Mouse (Mus musculus) kidney, postnatal 0 days (tissue): ENCODE results near the gene Zfp787. TPM values are rescaled to one million over a fixed set of nuclear protein-coding genes. Genes with fewer than 3 reads are reported as not detected.
A peak's percentile ranks its signal among the peaks of the same experiment; 100 is the strongest.

ENCODE experiments used
- ATAC-seq: fragments of 200-750 bp; cut with Nextera tagmentation; replicated peaks from 2 replicates; pipeline ENCODE4 v1.8.0; 2017; ENCODE audit warnings: low read depth, moderate number of reproducible peaks, moderate TSS enrichment, moderate library complexity; ENCODE audit not compliant: low FRiP score
- DNase-seq: peaks from one replicate; pipeline ENCODE4 v3.0.0-alpha.2; 2016; ENCODE audit warnings: low spot score
- H3K27ac ChIP-seq: fragments of 300-500 bp; sonication (generic); 2 replicates; pipeline ENCODE4 v1.5.1; 2014; ENCODE audit warnings: mild to moderate bottlenecking
- H3K27me3 ChIP-seq: fragments of 300-500 bp; sonication (generic); 2 replicates; pipeline ENCODE4 v1.6.1; 2014; ENCODE audit warnings: low read length, mixed read lengths; ENCODE audit not compliant: insufficient read depth
- H3K36me3 ChIP-seq: fragments of 300-500 bp; sonication (generic); 2 replicates; pipeline ENCODE4 v1.6.1; 2014; ENCODE audit warnings: low read length, mixed read lengths; ENCODE audit not compliant: insufficient read depth
- H3K4me1 ChIP-seq: fragments of 300-500 bp; sonication (generic); replicated peaks from 2 replicates; pipeline ENCODE4 v1.6.1; 2014; ENCODE audit warnings: antibody characterized with exemption, low read length, mixed read lengths; ENCODE audit not compliant: insufficient read depth
- H3K4me2 ChIP-seq: fragments of 300-500 bp; sonication (generic); 2 replicates; pipeline ENCODE4 v1.6.1; 2014; ENCODE audit warnings: mild to moderate bottlenecking, low read length, moderate library complexity, mixed read lengths
- H3K4me3 ChIP-seq: fragments of 300-500 bp; sonication (generic); replicated peaks from 2 replicates; pipeline ENCODE4 v1.5.1; 2014; ENCODE audit warnings: low read depth, low read length
- H3K9ac ChIP-seq: fragments of 300-500 bp; sonication (generic); 2 replicates; pipeline ENCODE4 v1.6.1; 2014; ENCODE audit warnings: low read depth, low read length
- H3K9me3 ChIP-seq: fragments of 300-500 bp; sonication (generic); replicated peaks from 2 replicates; pipeline ENCODE4 v1.6.1; 2016; ENCODE audit warnings: low read length, inconsistent platforms, mixed read lengths
- CTCF ChIP-seq: IDR thresholded peaks from 2 replicates; pipeline ENCODE4 v1.5.1; 2016; ENCODE audit warnings: antibody characterized with exemption, low read depth, mild to moderate bottlenecking, moderate library complexity
- WGBS: fragments of 180-500 bp; shearing (Covaris S2); extraction: QIAGEN DNeasy Blood & Tissue Kit; methylation state at CpG from one replicate; pipeline ENCODE4 v1.1.7; 2014; 5-methylcytosine and 5-hydroxymethylcytosine counted together
- polyA plus RNA-seq: library from polyadenylated mRNA; unstranded; fragments of >200 nt; fragmentation: Nextera tagmentation; extraction: Ambion mirVana; gene quantifications from 2 replicates; pipeline ENCODE4 v1.2.1, GENCODE M21; 2015

Zfp787 gene
- polyA plus RNA-seq, 1 experiment from 2014 or later: 72.0 TPM

DNA sequence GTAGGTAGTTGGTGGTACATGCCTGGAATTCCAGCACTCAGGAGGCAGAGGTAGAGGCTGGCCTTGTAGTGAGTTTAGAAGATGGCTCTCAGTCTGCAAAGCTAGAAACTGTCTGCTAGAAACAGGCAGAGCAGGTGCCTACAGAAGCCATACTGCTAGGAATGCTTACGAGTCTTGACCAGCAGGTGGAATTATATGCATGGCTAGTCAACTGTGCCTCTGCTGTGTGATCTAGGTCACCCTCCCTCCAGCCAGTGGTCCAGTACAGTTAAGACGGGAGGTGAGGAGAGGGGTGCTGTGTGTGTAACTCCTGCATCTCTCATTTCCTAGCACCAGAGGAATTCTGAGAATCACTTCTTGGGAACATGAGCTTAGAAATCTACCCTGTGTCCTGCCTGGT is 31.0 kb upstream of the Zfp787 start:
- H3K4me1 ChIP-seq: no peaks in the 10 kb centered on the region
- no peak overlapping the region for H3K9ac ChIP-seq
- ATAC-seq (no peak), DNase-seq (no peak)
- WGBS: 38% methylated on average over 2 of the region's 2 CpGs
- H3K9me3 ChIP-seq: no peaks in the 10 kb centered on the region
- H3K4me3 ChIP-seq: no peak overlapping the region
- H3K4me2 ChIP-seq: no peak overlapping the region
- H3K36me3 ChIP-seq: peaks cover 43% of the 10 kb centered on the region
- H3K27ac ChIP-seq: no peak overlapping the region; the same call in 1 of the 2 replicates
- no peaks in the 10 kb centered on the region for H3K27me3 ChIP-seq
- no peak for TF ChIP-seq CTCF

DNA sequence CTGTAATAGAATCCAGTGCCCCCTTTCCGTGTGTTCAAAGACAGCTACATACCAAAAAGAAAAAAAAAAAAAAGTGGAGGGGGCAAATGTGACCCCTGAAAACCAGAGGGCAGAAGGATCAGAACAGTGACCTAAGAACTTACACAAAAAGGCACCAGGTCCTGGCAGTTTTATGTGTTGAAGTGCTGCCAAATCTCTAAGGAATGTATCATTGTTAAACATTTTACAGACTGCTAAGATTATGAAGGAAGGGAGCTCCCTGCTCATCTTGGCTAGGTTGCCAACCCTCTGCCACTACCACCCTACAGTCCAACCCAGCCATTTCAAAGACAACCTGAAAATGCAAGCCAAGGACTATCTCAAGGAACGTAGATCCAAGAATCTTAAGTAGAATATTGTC is 30.4 kb upstream of the Zfp787 start:
- DNase-seq (no peak), ATAC-seq (no peak)
- H3K4me1 ChIP-seq: no peaks in the 10 kb centered on the region
- no peak overlapping the region for H3K9ac ChIP-seq
- H3K9me3 ChIP-seq: no peaks in the 10 kb centered on the region
- no peak overlapping the region for H3K27ac ChIP-seq
- H3K36me3 ChIP-seq: peaks cover 43% of the 10 kb centered on the region
- TF ChIP-seq CTCF: no peak
- WGBS: 93% methylated on average over 2 of the region's 2 CpGs
- H3K4me2 ChIP-seq: no peak overlapping the region
- H3K4me3 ChIP-seq: no peak overlapping the region
- H3K27me3 ChIP-seq: no peaks in the 10 kb centered on the region

DNA sequence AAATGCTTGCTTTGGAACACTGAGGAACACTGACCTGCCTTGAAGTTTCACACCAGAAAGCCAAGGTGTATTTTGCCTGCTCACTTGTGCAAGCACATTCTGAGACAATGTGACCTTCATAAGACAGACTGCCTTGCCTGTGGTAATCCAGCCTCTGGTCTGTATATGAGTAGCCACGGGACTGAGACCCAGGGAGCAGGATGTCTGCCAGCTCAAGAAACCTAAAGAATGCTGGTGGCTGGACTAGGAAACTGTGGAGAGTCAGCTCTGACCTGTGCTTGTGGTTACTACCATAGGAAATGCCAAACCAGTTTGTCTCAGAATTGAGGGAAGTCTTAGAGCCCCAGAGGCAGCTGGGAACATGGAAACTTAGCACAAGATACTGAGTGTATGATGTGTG is 29.6 kb upstream of the Zfp787 start:
- Histone ChIP-seq H3K4me1 (no peaks in the 10 kb centered on the region), H3K27me3 (no peaks in the 10 kb centered on the region), H3K4me3 (no peak overlapping the region), H3K27ac (0 out of 2 replicates have a peak overlapping the region, but pooled peaks have one; percentile 8), H3K4me2 (no peak overlapping the region), H3K9me3 (no peaks in the 10 kb centered on the region), H3K9ac (no peak overlapping the region), H3K36me3 (peaks cover 43% of the 10 kb centered on the region)
- WGBS: 93% methylated on average over 1 of the region's 1 CpGs
- no peak for ATAC-seq
- TF ChIP-seq CTCF: no peak
- no peak for DNase-seq

DNA sequence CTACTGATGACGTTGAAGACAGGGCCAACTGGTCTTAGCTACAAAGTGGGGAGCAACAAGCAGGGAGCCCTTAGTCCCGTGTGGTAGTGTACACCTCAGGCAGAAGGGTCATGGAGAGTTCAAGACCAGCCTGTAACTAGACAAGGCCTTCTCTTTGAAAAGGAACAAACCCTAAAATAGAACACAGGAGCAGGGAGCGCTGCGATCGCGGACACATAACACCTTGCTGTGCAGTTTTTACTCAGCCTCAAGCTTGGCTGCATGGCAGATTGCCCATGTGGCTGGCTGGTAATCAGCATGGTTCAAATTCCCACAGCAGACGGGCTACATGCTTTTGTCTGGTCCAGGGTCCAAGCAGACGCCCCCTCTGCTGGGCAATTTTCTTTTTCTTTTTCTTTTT is 28.7 kb upstream of the Zfp787 start:
- Histone ChIP-seq H3K4me3 (no peak overlapping the region), H3K4me1 (no peaks in the 10 kb centered on the region), H3K4me2 (no peak overlapping the region), H3K9me3 (no peaks in the 10 kb centered on the region), H3K9ac (no peak overlapping the region), H3K27ac (no peak overlapping the region), H3K27me3 (no peaks in the 10 kb centered on the region), H3K36me3 (peaks cover 40% of the 10 kb centered on the region)
- WGBS: 80% methylated on average over 8 of the region's 8 CpGs
- no peak for DNase-seq
- no peak for TF ChIP-seq CTCF
- ATAC-seq: no peak

DNA sequence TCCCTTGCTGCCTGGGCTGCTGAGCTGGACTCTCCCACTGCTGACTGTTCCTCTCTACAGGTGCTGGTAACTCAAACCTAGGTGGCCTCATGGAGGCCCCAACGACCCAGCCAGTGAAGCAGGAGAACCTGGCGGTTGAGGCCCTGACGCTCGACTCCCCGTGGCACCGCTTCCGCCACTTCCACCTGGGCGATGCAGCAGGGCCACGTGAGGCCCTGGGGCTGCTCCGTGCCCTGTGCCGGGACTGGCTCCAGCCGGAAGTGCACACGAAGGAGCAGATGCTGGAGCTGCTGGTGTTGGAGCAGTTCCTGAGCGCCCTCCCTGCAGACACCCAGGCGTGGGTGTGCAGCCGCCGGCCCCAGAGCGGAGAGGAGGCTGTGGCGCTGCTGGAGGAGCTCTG is 28.0 kb upstream of the Zfp787 start:
- WGBS: 91% methylated on average over 19 of the region's 19 CpGs
- H3K9ac ChIP-seq: no peak overlapping the region
- no peaks in the 10 kb centered on the region for H3K4me1 ChIP-seq
- TF ChIP-seq CTCF: no peak
- DNase-seq (no peak), ATAC-seq (peak; percentile 77)
- H3K27me3 ChIP-seq: no peaks in the 10 kb centered on the region
- H3K9me3 ChIP-seq: no peaks in the 10 kb centered on the region
- H3K4me2 ChIP-seq: no peak overlapping the region
- H3K27ac ChIP-seq: no peak overlapping the region
- H3K4me3 ChIP-seq: no peak overlapping the region
- H3K36me3 ChIP-seq: peaks cover 34% of the 10 kb centered on the region

DNA sequence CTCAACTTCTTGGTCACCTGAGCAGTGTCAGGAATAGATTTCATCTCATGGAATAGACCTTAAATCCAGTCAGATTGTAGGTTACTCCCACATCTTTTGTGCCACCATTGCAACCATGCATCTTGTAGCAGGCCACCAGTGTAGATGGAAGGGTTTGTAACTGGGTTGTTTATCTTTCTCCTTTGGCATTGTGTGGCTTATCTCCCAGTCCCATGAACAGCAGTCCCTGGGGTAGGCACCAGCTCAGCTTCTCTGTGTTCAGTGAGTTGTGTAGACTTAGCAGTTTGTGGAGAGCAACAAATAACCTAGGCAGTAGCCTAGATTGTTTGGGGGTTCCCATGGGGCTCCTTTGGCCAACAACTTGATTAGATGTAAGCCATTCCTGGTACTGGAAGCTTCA is 27.1 kb upstream of the Zfp787 start:
- Histone ChIP-seq H3K9ac (no peak overlapping the region), H3K27ac (no peak overlapping the region), H3K4me2 (no peak overlapping the region), H3K36me3 (peaks cover 26% of the 10 kb centered on the region), H3K27me3 (no peaks in the 10 kb centered on the region), H3K9me3 (no peaks in the 10 kb centered on the region), H3K4me1 (no peaks in the 10 kb centered on the region), H3K4me3 (no peak overlapping the region)
- DNase-seq (no peak), ATAC-seq (no peak)
- TF ChIP-seq CTCF: no peak

DNA sequence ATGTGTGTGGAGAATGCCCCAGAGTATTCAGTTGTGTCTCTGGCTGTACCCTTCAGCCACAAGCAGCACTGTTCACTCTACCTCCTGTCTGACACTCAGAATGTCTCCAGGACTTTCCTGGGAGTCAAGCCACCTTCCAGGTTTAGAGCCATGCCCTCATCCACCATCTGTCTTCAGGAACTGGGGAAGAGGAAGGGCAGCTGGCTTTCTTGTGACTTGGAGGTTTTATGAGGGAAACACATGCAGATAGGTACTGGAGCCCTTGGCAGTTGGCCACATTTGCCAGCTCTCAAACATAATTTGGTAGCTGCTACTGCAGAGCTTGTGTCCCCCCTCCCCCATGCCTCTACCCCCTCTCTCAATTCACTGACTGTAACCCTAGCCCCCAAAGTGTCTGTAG is 23.2 kb upstream of the Zfp787 start:
- no peak overlapping the region for H3K27ac ChIP-seq
- H3K9ac ChIP-seq: no peak overlapping the region
- H3K4me1 ChIP-seq: no peaks in the 10 kb centered on the region
- DNase-seq (no peak), ATAC-seq (no peak)
- no peak overlapping the region for H3K4me3 ChIP-seq
- H3K4me2 ChIP-seq: no peak overlapping the region
- no peak for TF ChIP-seq CTCF
- no peaks in the 10 kb centered on the region for H3K9me3 ChIP-seq
- H3K36me3 ChIP-seq: peaks cover 6% of the 10 kb centered on the region; the same call in 1 of the 2 replicates
- H3K27me3 ChIP-seq: no peaks in the 10 kb centered on the region
